Mouse (Mus musculus) gastrocnemius, postnatal 10 days (tissue): ENCODE measurements around the gene Slc6a9. TPM values are rescaled to one million over a fixed set of nuclear protein-coding genes. Genes with fewer than 3 reads are reported as not detected.

Experiments used
- DNase-seq: peaks from one replicate; pipeline ENCODE4 v3.0.0; 2021; ENCODE audit warnings: mixed read lengths
- total RNA-seq, 2 experiments: library from RNA; stranded (reverse); gene quantifications; 2 replicates each; pipeline ENCODE4 v1.2.3; 2021

Gene Slc6a9
- total RNA-seq, 2 experiments from 2014 or later, result 5.6 to 6.7 TPM

DNA sequence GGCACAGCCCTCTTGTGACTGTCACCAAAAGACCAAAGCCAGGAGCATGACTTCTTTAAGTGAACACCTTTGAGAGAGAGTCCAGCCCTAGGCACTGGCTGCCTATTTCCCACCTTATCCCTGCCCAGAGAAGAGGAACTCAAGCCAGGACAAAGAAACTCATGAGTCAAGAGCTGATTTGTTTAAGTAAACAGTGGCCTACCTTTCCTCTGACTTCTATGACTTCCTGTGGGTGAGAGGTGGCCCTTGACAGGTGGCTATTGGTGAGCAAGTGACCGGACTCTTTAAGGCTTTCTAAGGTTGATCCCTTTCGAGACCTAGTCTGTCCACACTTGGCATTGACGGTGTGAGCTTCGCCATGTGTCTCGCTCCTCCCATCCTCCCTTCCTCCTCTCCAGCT, 6.5 kb downstream of the Slc6a9 start:
- DNase-seq, result no peak

DNA sequence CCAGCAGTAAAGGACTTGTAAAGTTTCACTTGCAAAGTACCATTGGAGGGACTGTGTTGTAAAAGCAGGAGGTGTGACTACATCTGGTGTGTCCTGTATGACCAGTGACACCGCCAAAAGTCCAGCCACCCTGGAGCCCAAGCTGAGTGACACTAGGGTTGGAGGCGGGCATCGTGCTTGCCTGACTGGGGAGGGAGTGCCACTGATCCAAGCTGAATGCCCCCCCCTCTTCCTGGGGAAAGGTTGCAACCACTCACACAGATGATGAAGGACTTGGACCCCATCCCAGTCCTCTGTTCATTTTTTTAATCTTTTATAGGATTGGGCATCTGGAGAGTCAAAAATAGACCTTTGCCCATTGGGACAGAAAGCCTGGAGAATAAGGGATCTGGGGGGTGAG, 7.3 kb downstream of the Slc6a9 start:
- no peak for DNase-seq

DNA sequence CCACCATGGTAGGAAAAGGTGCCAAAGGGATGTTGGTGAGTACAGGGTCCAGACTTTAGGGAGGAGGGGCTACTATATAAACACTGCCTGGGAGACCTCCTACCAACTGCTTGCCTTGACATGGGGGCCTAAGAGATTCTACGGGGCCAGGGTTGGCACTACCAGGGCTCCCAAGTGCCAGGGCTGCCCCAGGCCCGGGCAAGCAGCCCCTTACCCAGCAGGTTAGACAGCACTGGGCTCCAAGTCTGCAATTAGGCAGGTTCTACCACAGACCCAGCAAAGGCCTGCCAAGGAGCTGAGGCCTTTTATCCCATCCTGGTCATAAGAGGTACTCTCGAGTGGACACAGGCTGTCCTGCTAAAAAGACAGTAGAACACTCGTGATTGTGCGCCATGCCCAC, 8.8 kb downstream of the Slc6a9 start:
- no peak for DNase-seq

DNA sequence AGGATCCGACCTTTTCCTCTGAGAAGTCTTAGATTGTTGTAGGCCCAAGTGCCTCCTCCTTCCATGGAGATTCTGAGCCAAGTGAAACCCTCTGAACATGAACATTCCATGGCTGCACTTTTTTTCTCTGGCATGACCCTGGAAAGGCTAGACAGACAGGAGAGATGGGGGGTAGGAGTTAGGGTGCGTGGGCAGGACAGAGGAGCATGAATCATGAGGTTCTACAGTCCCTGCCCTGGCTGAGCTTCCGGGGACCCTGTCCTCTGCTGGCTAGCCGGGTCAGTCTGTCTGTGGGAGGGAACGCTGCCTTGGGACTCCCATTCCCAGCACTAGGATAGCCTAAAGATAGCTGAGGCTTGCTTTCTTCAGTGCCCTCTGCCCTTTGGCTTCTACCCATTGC, 10.2 kb downstream of the Slc6a9 start:
- no peak for DNase-seq

DNA sequence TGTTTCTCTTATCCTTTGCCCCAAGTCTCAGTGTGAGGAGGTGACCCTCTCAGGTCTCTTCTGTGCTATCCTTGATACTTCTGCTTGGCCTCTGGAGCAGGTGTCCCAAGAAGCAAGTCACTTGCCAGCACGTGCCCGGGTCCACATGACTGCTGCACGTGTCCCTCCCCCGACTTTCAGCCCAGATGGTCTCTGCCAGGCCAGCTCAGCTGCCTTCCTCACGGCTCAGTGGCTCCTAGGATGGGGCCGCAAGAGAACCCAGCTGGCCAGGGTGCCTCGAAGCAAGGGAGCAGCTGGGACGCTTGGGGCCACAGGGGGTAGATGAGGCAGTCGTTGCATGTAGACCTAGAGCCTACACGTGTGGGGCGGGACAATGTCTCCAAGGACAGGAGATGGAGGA, 11.0 kb downstream of the Slc6a9 start:
- DNase-seq, result no peak

DNA sequence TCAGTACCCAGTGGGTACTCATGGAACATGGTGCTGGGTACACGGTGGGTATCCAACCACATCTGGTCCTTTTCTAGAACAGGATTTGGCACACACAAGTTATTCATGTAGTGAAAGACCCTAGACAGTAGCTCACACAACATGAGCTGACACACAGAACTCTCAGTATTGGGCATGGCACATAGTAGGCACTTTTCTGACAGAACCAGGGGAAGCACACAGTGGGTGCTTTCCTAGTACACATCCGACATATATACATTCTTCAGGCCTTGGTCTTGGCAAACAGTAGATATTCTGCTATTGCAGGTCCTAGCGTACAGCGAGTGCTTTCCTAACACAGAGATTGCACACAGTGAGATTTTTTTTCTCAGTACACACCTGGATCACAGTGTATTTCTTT, 12.0 kb downstream of the Slc6a9 start:
- no peak for DNase-seq

DNA sequence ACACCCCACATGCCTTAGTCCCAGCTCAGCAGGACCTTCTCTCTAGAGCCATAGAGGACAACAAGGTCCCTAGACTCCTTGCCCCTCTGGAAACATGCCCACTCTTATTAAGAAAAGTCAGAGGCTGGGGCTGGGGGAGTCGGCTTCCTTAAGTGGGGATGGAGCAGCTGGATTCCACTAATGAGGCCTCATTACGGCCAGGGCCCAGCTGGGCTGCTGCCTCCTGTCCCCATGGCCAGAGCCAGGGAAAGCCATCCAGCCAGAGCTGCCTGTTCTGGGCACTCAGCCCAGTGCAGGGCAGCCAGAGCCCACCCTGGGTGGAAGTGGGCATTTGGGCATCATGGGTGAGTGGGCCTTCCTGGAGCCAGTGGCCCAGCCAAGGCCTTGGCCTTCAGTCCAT, 12.7 kb downstream of the Slc6a9 start:
- DNase-seq, result no peak

DNA sequence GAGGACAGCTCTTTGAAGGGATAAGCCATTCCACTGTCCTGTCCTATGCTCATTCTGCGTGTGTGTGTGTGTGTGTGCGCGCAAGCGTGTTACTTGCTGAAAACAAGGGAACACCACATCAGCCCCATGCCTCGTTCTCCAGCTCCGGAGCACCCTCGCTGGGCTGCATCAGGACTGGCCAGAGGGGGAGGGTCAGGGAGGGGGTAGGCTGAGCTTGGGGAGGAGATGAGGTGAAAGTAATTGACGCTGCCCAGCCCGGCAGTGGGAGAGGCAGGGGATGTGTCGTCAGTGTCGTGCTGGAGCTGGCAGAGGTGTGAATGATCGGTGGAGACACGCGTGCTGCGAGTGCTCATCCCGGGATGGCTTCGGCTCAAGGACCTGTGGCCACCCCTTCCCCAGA, 14.8 kb downstream of the Slc6a9 start:
- DNase-seq, result no peak

DNA sequence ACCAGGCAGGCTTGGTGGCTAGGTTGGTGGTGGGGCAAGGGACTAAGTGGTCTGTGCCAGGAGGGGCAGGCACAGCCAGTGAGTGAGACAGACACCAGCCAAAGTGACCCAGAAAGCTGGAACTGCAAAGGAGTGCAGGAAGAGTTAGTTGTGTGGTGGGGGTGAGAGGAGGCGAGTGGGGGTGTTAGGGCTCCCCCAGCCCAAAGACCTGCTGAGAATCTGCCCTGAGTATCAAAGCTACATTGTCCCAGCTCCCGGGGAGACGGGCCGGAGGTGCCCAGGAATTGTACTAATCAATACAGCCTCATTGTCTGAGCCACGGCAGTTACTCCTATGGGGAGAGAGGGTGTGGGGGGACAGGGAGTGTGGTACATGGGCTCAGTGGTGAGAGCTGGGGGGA, 15.2 kb downstream of the Slc6a9 start:
- no peak for DNase-seq

DNA sequence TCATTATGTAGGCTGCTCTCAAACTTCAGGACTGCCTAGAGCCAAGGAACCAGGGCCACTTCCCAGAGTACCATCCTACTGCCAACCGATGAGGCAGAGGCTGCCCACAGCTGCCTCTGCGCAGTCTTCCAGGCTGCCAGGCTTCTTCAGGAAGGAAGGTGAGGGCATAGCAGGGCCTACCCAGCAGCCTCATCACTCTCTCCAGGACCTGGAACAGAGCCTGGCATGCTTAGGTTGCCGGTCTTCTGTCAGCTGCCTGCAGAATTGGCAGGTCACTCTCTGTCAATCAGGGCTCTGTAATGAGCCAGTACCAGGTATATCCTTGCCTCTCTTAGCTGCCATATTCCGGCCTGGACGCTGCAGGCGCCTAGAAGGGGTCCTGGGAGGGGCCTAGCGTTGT, 15.9 kb downstream of the Slc6a9 start:
- no peak for DNase-seq

DNA sequence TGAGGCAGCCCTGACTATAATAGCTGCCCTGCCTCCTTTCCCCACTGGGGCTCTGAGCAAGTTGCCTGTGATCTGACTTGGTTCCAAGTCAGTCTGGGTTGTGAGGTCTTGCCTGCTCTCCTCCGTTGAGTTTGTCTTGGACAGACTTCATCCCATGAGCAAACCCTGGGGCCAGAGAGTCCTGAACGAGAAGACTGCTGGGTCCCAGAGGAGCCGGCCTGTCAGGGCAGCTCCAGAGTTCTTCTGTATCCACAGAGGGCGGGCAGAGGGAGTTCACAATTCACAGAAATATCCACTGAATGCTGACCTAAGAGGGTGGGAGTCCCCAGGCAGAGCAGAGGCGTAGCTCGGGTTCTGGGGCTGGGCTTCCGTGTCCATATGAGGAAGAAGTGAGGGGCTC, 16.6 kb downstream of the Slc6a9 start:
- no peak for DNase-seq

DNA sequence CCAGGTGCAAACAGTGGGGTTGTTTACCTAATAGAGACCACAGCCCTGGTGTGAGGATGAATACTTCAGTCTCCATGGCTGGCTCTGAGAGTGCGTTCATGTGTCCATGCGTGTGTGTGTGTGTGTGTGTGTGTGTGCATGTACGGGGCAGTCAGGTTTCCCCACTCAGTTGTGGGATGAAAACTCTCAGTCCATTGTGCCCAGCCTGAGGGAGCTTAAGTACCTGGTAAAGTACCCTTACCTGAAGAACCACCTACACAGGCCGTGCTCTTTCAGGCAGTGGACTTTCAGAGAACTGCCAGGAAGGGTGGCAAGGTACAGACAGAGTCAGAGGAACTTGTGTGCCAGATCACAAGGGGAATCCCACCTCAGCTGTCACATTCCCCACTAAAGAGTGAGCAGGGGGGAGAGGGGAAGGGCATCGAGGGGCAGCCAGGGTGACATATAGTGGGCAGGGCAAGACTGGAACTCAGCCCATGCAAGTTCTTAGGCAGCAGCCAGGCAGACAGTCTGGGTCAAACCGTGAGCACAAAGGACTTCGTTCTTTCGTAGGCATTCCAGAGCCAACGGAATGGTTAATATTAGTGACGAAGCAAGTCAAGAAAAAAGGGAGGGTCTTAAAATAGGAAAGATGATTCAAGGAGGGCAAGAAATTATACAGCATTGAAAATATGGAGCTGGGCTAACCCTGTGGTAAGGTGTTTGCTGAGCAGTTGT, 18.0 kb downstream of the Slc6a9 start:
- DNase-seq, result no peak

DNA sequence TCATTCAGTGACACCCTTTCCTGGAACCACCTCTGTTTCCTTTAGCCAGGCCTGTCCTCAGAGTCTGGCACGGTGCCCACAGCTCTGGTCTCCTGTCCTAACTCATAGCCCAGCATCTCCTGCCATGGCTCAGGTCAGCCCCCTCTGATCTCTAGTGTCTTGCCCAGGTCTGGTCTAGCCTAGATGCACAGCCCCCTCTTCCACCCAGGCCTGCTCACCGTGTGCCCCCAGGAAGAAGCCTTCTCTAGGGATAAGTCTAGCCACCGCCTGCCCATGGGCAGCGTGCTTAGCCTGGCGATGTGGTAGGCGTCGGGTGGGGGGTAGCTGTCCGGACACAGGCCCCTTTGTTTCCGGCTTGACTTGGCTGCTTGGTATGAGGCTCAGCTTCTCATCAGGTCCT, 20.8 kb downstream of the Slc6a9 start:
- no peak for DNase-seq

DNA sequence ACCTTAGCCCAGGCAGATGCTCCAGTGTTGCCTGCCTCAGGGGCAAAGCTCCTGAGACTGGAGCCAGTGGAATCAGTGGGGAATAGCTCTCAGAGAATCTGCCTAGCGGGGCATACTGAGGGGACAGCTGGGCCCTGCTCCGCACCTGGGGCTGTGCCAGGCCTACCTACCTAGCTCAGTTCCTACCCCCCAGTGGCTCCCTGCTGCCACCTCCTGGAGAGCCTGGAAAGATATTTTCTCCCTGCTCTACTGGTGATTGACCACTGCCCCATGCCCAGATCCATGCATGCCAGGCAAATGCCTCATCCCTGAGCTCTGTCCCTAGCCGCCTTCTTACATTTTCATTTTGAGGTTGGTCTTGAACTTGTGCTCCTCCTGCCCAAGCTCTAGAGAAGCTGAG, 24.5 kb downstream of the Slc6a9 start:
- peak; percentile 81 for DNase-seq

DNA sequence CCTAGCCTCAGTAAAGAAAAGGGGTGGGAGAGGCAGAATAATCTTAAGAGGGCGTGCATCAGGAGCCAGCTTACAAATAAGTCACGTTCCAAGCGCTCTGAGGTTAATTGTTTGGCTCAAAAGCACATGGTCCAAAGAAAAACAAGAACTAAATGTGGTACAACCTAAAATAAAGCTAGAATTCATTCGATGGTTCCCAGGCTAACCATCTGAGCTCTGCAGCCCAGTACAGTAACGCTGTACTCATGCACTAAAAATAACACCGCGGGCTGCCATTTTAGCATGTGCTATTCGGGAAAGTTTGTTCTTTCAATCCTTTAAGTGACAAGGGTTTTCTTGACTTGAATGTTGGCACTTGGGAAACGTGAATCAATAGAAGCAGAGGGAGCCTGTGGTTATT, 26.3 kb downstream of the Slc6a9 start:
- no peak for DNase-seq

DNA sequence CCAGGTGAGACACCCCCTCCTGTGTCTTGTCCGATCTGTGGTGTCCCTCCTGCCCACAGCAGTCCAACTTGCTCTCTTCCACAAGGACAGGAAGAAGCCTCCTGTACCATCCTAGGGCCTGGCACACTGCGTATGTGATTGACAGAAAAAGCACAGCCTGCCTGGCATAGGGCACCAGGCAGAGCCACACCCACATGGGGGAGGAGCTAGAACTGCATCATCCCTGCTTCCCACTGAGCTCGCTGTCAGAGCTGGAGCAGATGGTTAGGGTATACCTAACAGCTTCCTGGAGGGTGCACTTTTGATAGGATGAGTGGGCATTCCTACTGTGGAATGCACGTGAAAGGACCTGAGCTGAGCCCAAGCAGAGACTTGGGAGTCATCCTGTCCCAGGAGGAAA, 28.5 kb downstream of the Slc6a9 start:
- DNase-seq, result no peak

DNA sequence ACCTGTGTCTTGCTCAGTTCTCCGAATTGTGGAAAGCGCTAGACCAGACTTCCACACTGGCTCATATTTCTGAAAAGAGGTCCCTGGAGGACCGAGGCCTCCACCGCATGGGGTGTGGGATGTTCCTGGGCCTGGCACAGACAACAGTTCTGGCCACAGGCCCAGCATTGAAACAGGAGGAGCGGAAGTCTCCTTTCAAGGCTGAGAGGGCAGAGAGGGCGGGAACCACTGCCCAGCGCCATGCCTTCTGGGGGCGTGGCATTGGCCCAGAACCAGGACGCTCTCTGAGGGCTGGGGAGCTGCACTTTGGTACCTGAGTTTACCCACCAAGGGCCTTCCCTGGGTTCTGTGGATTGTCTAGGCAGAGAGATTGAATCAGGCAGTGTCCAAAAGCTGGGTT, 31.8 kb downstream of the Slc6a9 start:
- DNase-seq, result peak; percentile 75

DNA sequence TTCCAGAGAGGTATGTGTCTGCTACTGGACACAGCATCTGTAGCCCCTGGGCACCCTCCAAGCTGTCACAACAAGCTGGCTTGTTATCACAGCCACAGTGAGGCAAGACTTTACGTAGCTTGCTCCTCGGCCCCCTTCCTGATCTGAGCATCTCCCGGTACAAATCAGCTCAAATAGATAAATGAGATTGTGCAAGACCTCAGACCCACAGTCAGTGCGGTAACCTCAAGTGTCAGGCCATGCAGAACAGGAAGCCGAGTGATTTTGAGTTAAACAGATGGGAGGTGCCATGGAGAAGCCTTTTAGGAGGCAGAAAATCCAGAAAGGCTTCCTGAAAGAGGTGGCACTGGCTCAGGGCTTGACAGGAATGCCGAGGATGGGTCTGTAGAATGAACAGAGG, 32.7 kb downstream of the Slc6a9 start:
- DNase-seq, result no peak

DNA sequence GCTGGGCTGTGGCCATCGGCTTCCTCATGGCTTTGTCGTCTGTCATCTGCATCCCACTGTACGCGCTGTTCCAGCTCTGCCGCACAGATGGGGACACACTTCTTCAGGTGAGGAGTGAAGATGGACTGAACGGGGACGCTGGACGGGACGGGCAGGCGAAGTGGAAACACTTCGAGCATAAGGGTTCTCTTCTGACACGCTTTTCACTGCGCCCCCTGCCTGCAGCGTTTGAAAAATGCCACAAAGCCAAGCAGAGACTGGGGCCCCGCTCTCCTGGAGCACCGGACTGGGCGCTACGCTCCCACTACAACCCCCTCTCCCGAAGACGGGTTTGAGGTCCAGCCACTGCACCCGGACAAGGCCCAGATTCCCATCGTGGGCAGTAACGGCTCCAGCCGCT, 33.5 kb downstream of the Slc6a9 start:
- peak; percentile 70 for DNase-seq

DNA sequence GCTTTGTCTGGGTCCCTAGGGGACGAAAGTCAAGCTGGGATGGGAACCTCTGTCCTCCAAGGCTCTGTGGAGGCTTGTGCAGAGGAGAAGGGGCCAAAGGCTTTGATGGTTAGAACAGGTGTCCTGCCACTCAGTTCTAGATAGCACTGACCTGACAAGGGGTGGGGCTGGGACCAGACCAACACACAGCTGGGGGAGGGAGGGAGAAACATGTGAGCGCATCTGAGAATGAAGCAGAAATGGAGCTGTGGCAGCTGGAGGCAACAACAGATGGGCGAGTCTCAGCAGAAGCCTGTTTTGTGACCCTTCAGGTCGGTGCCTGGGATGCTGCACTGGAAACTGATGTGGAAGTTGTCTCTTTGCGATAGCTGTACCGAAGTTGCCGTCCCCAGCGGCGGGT, 35.0 kb downstream of the Slc6a9 start:
- DNase-seq, result no peak

DNA sequence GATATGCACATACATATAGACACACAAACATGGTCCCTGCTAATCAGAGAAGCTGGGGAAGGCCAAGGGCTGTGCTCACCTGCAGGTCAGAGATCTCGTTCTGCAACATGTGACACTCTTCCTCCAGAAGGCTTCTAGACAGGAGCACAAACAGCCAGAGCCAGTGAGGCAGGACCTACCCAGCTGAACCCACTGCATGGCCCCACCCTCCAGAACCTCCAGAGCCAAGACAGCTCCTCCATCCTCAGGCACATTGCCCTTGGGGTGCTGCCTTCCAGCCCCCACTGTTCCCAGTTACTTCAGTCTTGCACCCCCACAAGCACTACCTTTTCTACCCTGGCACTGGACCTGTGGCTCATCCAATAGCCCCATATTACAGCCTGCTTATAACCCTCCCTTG, 36.1 kb downstream of the Slc6a9 start:
- DNase-seq, result no peak

DNA sequence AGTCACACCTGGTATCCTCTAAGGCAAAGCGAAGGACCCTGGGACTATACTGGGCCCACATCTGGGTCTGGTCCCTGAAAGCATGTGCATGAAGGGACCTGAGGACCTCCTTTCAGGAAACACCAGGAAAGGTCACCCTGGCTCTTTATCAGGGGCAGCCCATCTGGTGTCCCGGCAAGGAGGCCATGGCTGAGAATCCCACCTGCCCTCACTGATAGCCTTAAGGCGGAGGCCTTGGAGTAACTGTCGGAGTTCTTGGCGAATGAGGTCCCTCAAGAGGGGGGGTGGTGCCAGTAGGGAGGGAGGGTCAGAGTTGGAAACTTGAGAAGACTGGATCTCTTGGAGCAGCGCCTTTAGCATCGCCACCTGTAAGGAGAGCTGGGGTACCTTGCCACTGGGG, 37.5 kb downstream of the Slc6a9 start:
- no peak for DNase-seq

DNA sequence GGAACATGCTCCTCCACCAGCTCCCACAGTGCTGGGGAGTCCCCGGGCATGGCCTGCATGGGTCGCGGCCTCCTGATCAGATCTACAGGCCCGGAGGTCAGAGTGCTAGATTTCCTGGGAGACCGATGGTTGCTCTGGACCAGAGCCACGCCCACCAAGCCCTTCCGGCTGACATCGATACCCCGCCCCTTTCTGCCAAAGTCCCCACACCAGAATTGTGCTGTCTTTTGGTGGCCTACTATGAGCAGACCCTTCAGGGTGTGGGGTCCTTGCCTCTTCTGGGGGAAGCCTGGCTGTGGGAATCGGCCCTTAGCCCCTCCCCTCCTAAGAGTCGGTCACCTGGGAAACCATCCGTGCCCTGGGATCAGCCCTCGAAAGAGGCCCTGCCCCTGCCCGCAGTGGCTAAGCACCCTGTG, 38.2 kb downstream of the Slc6a9 start, which contains the start of gene Ccdc24:
Gene Ccdc24 (minus strand): TSS at position 87 of the 416 bp plus-strand sequence.
- DNase-seq, result no peak

DNA sequence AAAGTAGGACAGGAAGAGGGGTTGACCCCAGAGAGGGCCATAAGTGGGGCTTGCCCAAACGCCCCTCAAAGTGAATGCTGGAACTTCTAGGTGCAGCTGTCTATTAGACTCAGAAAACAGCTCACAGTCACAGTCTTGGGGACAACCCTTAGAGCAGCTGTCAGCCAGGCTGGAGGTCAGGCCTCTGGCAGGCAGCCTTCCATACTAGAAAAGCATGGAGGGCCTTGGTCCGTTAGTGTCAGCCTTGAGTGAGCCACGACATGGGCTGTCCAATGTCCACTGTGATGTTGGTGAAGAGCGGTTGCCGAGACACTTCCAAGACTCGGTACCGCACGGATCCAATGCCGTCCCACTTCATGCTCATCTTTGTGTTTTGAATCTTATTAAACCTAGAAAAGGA, 39.3 kb downstream of the Slc6a9 start:
- no peak for DNase-seq

DNA sequence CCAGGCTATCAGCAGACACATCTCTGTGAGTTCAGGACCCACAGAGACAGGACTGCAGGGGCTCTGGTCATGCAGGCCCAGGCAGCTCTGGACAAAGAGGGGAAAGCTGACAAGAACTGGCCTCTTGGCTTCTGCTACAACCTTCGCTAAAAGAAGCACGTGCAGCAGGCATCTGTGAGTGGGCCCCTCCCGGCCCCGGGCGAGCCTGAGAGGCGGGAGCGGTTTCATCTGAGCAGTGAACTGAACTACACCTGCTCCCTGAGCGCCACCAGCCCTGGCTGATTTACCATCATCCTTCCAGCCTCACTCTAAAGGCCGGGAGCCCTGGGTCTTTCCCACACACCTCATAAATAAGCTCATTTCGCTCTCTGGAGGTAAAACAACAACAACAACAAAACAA, 44.0 kb downstream of the Slc6a9 start:
- DNase-seq, result no peak
